Mouse (Mus musculus) brown adipose tissue, adult 24 weeks (tissue): ENCODE results near the gene Traf1. TPM values are rescaled to one million over a fixed set of nuclear protein-coding genes. Genes with fewer than 3 reads are reported as not detected.

Experiments used
- H3K27ac ChIP-seq: fragments of 200-500 bp; replicated peaks from 2 replicates; pipeline ENCODE4 v1.5.1; 2012; ENCODE audit warnings: low read depth, mild to moderate bottlenecking, low read length
- H3K4me1 ChIP-seq: fragments of 200-500 bp; 2 replicates; pipeline ENCODE4 v1.6.1; 2012; ENCODE audit warnings: low read length, mixed read lengths; ENCODE audit not compliant: control insufficient read depth, insufficient read depth, insufficient read length
- H3K4me3 ChIP-seq: fragments of 200-500 bp; 2 replicates; pipeline ENCODE4 v1.5.1; 2012; ENCODE audit warnings: low read depth, mild to moderate bottlenecking, low read length, moderate library complexity; ENCODE audit not compliant: insufficient read depth
- polyA plus RNA-seq: library from polyadenylated mRNA; stranded (reverse); fragments of >200 nt; gene quantifications from 2 replicates; pipeline ENCODE4 v1.2.4, GENCODE M21; 2012; ENCODE audit not compliant: missing spikeins, insufficient read depth, insufficient read length

Gene Traf1
- polyA plus RNA-seq, 1 experiment = not detected

DNA sequence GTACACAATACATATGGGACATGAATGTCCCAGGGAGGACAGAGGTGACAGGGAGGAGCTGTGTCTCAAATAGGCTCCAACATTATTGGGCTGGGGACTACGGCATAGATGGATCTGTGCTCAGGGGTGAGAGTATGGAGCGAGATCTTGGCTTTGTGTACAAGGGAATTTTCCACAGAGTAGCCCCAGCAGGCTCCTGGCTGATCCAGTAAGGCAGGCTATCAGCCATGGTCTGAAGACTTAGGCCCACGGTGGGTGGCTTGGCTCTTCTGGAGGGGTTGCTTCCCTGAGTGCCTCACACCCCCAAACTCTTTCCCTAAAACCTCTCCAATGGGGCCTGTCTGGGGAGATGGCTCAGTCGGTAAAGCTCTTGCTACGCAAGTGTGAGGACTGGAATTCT is 21.3 kb downstream of the Traf1 start:
- H3K4me1 ChIP-seq = no peaks in the 10 kb centered on the region
- H3K27ac ChIP-seq = no peak overlapping the region
- no peak overlapping the region for H3K4me3 ChIP-seq

DNA sequence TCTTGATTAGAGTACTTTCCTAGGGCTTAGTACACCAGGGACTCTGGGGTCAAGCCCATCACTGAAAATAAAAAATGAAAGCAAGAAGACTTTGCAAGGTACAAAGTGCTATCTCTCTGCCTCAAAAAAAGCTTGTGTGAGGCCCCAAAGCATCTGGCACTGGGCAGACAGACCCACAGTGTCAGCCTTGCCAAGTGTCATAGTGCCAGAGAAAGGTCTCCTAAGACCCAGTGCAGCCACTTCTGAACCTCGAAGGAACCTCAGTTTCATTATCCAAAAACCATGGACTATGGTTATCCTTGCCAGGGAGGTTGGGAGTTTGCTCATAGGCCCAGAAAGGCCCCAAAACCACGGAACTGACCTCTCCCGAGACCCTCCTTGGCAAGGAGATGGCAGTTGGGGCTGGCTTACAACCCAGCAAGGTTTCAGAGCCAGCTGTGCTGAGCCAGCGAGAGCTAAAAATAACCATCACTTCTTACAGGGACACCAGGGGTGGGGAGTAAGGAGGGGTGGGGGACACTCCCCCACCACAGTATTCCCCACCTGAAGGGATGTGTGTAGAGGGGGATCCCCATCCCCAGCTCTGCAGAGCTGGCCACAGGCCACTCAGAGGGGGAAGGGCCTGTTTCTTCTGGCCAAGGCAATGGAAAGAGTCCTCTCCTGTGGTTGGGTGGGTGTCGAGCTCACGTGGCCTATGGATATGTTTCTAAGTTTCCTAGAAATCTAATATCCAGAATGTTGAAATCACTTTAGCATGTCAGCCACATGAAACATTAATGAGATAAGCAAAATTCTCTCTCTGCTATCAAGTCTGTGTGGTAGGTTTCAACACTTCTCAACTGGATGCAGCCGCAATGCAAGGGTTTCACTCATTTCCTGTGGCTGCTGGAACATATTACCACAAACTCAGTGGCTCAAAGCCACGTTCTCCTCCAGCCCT is 23.0 kb downstream of the Traf1 start:
- H3K27ac ChIP-seq = no peak overlapping the region
- no peaks in the 10 kb centered on the region for H3K4me1 ChIP-seq
- H3K4me3 ChIP-seq = no peak overlapping the region

DNA sequence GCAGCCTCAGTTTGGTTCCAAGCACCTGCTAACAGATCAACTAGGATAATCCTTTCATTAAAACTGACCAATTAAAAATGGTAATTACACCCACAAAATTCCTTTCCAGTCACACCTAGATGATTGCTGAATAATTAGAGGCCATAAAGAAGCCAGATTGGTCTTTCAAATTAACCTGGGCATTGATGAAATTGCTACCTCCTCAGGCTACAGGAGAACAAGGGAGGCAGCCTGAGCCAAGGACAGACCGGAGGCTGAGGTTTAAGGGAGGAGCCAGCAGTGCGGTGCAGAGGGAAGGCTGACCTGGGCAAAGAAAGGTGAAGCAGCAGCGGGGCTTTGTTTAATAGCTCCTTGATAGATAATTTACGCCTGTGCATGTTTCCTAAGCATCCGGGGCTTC is 24.1 kb downstream of the Traf1 start:
- no peaks in the 10 kb centered on the region for H3K4me1 ChIP-seq
- no peak overlapping the region for H3K27ac ChIP-seq
- no peak overlapping the region for H3K4me3 ChIP-seq

DNA sequence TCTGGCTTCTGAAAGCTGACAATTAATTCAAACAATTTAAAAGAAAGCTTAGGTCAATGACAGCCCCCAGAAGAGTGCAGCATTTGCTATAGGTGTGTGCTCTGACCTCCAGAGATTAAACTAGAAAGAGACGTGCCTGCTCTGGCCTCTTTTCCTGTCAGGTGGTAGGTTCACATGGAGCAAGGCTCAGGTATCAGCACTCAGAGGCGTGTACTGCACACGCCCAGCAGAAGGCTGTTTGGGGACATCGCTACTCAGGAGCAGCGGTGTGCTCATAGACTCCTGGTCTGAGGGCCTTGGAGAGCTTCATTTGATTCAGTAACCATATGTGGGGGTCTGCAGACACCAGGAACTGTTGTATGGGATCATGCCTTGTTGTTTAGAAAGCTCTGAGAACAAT is 34.3 kb downstream of the Traf1 start:
- Histone ChIP-seq H3K4me3 (no peak overlapping the region), H3K27ac (no peak overlapping the region), H3K4me1 (no peaks in the 10 kb centered on the region)

- no peak overlapping the region for H3K4me3 ChIP-seq
- H3K4me1 ChIP-seq = no peaks in the 10 kb centered on the region
- H3K27ac ChIP-seq = no peak overlapping the region
These were observed 38.8 kb downstream of the Traf1 start for GRCm38 (mm10) chr2:34922729-34923128.

DNA sequence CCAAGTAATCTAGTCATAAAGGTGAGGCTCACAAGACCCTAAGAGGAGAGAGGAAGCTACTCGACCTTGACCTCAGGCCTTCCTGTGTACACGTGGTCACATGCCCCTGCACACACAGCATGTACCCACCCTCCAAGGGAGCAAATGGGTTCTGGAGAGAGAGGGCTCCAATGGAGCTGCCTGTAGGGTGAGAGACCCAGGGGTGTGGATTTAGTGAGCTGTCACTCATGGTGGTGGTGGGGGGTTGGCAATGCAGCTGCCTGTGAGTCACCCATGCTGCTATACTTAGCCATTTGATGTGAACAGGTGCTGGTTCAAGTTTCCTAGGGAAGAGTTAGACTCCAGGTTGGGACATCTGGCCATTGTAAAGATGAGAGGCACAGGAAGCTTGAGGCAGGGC is 41.4 kb downstream of the Traf1 start:
- Histone ChIP-seq H3K4me3 (no peak overlapping the region), H3K4me1 (no peaks in the 10 kb centered on the region), H3K27ac (no peak overlapping the region)

DNA sequence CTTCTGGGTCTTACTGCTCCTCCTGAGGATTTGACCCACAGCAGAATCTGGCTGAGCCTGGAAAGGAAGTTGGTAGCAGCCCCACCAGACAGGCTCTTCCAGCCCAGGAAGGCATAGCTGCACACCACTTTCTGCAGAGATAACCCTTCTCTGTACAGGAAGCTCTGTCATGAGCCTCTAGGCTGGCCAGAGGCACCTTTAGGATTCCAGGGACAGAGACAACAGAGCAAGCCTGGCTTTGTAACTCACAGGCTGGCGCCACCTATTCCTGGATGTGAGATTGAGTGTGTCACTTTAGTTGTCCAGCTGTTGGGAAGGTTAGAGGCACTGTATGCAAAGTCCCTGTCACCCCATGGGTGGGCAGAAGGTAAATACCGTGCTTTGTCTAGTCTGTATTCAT is 46.5 kb downstream of the Traf1 start:
- Histone ChIP-seq H3K27ac (no peak overlapping the region), H3K4me1 (no peaks in the 10 kb centered on the region), H3K4me3 (0 out of 2 replicates have a peak overlapping the region, but pooled peaks have one; percentile 54)

DNA sequence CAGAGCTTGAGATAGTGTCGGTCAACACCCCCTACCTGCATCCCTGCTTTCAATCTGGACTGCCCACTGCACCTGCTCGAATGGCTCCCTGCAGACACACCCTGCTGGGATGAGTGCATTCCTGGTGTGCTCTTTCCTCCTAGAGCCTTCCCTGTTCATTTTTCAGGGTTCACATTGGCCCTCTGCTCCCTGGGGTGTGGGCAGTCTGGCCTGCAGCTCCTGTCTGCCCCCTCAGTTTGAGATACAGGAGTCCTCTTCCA is 46.8 kb downstream of the Traf1 start:
- no peak overlapping the region for H3K27ac ChIP-seq
- H3K4me3 ChIP-seq = 0 out of 2 replicates have a peak overlapping the region, but pooled peaks have one; percentile 54
- H3K4me1 ChIP-seq = no peaks in the 10 kb centered on the region

- no peak overlapping the region for H3K27ac ChIP-seq
- peak overlapping the region; percentile 54 for H3K4me3 ChIP-seq
- no peaks in the 10 kb centered on the region for H3K4me1 ChIP-seq
These were observed 47.3 kb downstream of the Traf1 start for GRCm38 (mm10) chr2:34914069-34914822.

DNA sequence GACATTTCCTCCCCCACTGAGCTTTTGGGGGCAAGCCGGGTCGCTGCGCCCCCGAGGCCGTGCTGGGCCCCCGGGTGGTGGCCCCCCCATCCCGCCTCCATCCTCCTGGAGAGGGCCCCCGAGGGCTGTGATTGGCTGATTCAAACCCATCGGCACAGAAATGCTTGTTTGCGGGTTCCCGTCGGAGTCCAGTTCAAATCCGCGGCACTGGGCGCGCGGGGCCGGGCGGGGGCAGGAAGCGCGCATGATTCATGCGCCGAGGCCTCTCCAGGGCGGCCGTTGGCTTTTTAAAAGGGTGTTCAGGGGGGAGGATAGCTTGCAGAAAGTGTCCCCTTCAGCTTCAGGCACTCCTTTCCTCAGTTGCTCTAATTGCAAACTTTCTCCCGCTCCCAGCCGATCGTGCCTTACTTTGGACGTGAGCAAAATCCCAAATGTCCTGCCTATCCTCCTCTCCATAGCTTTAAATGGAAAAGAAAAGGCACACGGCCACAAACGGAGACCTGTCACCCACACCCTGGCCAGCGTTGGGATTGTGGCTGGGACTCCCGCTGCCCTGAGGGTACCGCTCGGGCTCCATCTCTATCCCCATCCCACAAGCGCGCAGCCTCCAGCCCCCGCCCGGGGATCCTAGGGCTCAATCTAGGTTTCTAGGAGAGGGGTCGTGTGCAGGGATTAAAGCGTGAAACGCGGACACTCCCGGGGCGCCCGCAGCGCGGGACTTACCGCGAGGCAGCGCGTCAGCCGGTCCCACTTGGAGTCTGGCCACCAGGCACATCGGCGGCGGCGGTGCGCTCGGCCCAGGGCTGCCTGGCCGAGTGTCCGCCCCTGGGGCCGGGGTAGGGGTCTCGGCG is 48.1 kb downstream of the Traf1 start, which contains the start of gene Phf19:
TSS of gene Phf19 (minus strand) at position 809 of the 851 bp plus-strand sequence.
- Histone ChIP-seq H3K27ac (no peak within 1 kb of the TSS), H3K4me3 (peak within 1 kb of the TSS; percentile 73)

GRCm38 (mm10) chr2:34912613-34913012 is 49.0 kb downstream of the Traf1 start:
- Histone ChIP-seq H3K4me3 (0 out of 2 replicates have a peak overlapping the region, but pooled peaks have one; percentile 73), H3K27ac (no peak overlapping the region), H3K4me1 (no peaks in the 10 kb centered on the region)

More for the DNA sequence above, 48.1 kb downstream of the Traf1 start, which contains the start of gene Phf19:
- no peaks in the 10 kb centered on the region for H3K4me1 ChIP-seq

- Histone ChIP-seq H3K27ac (no peak overlapping the region), H3K4me3 (no peak overlapping the region), H3K4me1 (no peaks in the 10 kb centered on the region)
These were observed 49.7 kb downstream of the Traf1 start for GRCm38 (mm10) chr2:34911871-34912270.

- Histone ChIP-seq H3K27ac (no peak overlapping the region), H3K4me3 (no peak overlapping the region), H3K4me1 (no peaks in the 10 kb centered on the region; the same call in 1 of the 2 replicates)
These were observed 51.9 kb downstream of the Traf1 start for GRCm38 (mm10) chr2:34909719-34910118.

DNA sequence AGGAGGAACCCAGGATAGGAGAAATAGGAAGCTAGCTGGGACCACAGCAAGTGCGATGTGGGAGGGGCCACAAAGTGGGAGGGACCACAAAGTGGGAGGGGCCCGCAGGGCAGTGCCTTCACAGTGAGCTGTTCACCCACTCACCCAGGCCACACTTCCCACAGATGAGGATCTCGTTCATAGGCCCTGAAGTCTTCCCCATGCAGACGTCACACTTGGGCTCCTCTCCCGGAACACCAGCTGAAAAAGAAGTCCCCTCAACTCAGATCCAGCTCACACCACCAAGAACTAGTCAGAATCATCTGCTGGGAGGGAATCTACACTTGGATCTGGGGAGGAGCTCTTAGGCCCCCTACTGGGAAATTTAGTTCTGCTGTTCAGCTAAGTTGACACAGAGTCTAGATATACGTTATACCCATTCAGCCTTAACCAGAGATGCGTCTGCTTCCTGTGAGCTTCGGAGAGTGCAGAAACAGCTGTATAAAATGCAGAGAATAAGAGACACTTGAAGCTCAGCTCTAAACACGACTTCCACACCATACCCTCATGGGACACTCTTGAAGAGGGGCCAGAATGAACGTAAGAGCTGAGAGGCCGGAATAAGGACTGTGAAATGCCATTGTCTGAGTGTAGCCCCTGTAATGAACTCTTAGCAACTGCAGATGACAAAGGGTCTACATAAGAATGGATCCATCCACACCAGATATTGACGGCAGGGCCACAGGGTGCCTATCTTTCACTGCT is 54.5 kb downstream of the Traf1 start:
- 0 out of 2 replicates have a peak overlapping the region, but pooled peaks have one; percentile 14 for H3K27ac ChIP-seq
- peaks cover 3% of the 10 kb centered on the region for H3K4me1 ChIP-seq
- no peak overlapping the region for H3K4me3 ChIP-seq
